Mouse (Mus musculus) stomach, postnatal 0 days (tissue): Measurements from ENCODE around the gene Cpne6.
A peak's percentile ranks its signal among the peaks of the same experiment; 100 is the strongest.

ENCODE experiments used
- CTCF ChIP-seq: IDR thresholded peaks from 2 replicates; pipeline ENCODE4 v1.5.1; 2016; ENCODE audit warnings: antibody characterized with exemption, low read depth, mild to moderate bottlenecking, moderate library complexity
- EP300 ChIP-seq: optimal IDR thresholded peaks from 2 replicates; pipeline ENCODE3; 2016; ENCODE audit warnings: antibody characterized with exemption

DNA sequence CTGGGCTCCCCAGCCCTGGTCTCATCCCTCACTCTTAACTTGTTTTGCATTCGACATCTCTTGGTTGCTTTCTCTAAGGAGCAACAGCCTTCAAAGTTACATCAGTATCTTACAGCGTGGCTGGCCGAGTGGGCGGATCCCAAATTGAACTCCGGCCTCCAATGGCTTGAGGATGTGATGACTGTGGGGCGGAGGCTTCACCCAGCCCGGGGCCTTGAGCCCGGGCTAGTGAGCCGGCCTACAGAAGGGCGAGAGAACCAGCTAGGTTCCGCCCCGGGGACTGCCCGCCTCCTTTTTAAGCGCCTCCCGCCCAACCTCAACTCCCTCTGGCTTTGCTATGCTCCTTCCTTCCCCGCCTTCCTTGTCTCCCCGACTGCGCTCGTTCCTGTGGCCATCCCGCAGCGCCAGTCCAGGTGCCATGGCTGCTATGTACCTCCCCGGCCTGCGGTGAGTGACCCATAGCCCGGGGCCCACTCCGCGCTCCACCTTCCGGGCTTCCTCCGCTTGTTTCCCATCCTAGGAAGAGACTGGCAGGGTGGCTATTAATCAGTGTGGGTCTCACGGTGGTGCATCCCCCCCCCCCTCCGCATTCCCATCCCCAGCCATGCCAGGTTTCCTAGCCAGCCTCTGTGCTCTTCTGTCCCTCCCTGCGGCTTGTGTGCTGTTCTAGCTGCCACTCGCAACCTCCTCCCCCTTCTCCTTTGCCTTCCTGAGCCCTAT, 30.0 kb downstream of the Cpne6 start, which contains the start of gene Pck2:
- TF ChIP-seq EP300 (no peak), CTCF (peak; percentile 29)
